Mouse (Mus musculus) embryonic facial prominence, embryonic 15.5 days (tissue): Measurements from ENCODE around the gene Drc1. TPM values are rescaled to one million over a fixed set of nuclear protein-coding genes. Genes with fewer than 3 reads are reported as not detected.
A peak's percentile ranks its signal among the peaks of the same experiment; 100 is the strongest.

Experiments used
- ATAC-seq: fragments of 200-750 bp; cut with Nextera tagmentation; 2 replicates; pipeline ENCODE4 v1.8.0; 2017; ENCODE audit warnings: low read depth, moderate TSS enrichment; ENCODE audit not compliant: insufficient number of reproducible peaks, low FRiP score, low TSS enrichment
- H3K27ac ChIP-seq: fragments of 300-500 bp; sonication (generic); replicated peaks from 2 replicates; pipeline ENCODE4 v1.5.1; 2015; ENCODE audit warnings: mild to moderate bottlenecking, inconsistent platforms
- H3K27me3 ChIP-seq: fragments of 300-500 bp; sonication (generic); 2 replicates; pipeline ENCODE4 v1.6.1; 2015; ENCODE audit warnings: inconsistent platforms
- H3K36me3 ChIP-seq: fragments of 300-500 bp; sonication (generic); 2 replicates; pipeline ENCODE4 v1.6.1; 2015; ENCODE audit warnings: mild to moderate bottlenecking, inconsistent platforms
- H3K4me1 ChIP-seq: fragments of 300-500 bp; sonication (generic); 2 replicates; pipeline ENCODE4 v1.6.1; 2015; ENCODE audit warnings: inconsistent platforms
- H3K4me2 ChIP-seq: fragments of 300-500 bp; sonication (generic); replicated peaks from 2 replicates; pipeline ENCODE4 v1.6.1; 2015; ENCODE audit warnings: mild to moderate bottlenecking, inconsistent platforms
- H3K4me3 ChIP-seq: fragments of 300-500 bp; sonication (generic); replicated peaks from 2 replicates; pipeline ENCODE4 v1.5.1; 2015; ENCODE audit warnings: mild to moderate bottlenecking, inconsistent platforms
- H3K9ac ChIP-seq: fragments of 300-500 bp; sonication (generic); 2 replicates; pipeline ENCODE4 v1.6.1; 2015; ENCODE audit warnings: inconsistent platforms
- H3K9me3 ChIP-seq: fragments of 300-500 bp; sonication (generic); replicated peaks from 2 replicates; pipeline ENCODE4 v1.6.1; 2016; ENCODE audit warnings: inconsistent platforms
- WGBS: fragments of 180-500 bp; shearing (Covaris S2); methylation state at CpG from one replicate; pipeline ENCODE4 v1.1.7; 2015; 5-methylcytosine and 5-hydroxymethylcytosine counted together
- polyA plus RNA-seq: library from polyadenylated mRNA; unstranded; fragments of >200 nt; fragmentation: Nextera tagmentation; extraction: Ambion mirVana; gene quantifications from 2 replicates; pipeline ENCODE4 v1.2.1, GENCODE M21; 2015

Gene Drc1
- polyA plus RNA-seq, 1 experiment from 2014 or later, result 8.5 TPM

GRCm38 (mm10) chr5:30367405-30367804 lies 86.2 kb downstream of the Drc1 start:
- H3K4me3 ChIP-seq, result no peak overlapping the region
- no peaks in the 10 kb centered on the region for H3K27me3 ChIP-seq
- no peak for ATAC-seq
- H3K4me2 ChIP-seq, result no peak overlapping the region
- H3K4me1 ChIP-seq, result peaks cover 8% of the 10 kb centered on the region; the same call in 1 of the 2 replicates
- no peaks in the 10 kb centered on the region for H3K9me3 ChIP-seq
- no peak overlapping the region for H3K9ac ChIP-seq
- no peak overlapping the region for H3K27ac ChIP-seq
- no peaks in the 10 kb centered on the region for H3K36me3 ChIP-seq
- 59% methylated on average over 8 of the region's 8 CpGs for WGBS

- Histone ChIP-seq H3K36me3 (no peaks in the 10 kb centered on the region), H3K27me3 (no peaks in the 10 kb centered on the region), H3K4me1 (peaks cover 8% of the 10 kb centered on the region; the same call in 1 of the 2 replicates), H3K27ac (no peak overlapping the region), H3K4me3 (no peak overlapping the region), H3K9ac (no peak overlapping the region), H3K9me3 (no peaks in the 10 kb centered on the region), H3K4me2 (no peak overlapping the region)
- ATAC-seq, result no peak
- 55% methylated on average over 5 of the region's 5 CpGs for WGBS
These were observed 88.2 kb downstream of the Drc1 start for GRCm38 (mm10) chr5:30369426-30369825.

- no peak for ATAC-seq
- WGBS, result 42% methylated on average over 7 of the region's 7 CpGs
- H3K36me3 ChIP-seq, result no peaks in the 10 kb centered on the region
- H3K4me1 ChIP-seq, result no peaks in the 10 kb centered on the region
- no peak overlapping the region for H3K9ac ChIP-seq
- no peak overlapping the region for H3K4me3 ChIP-seq
- no peaks in the 10 kb centered on the region for H3K9me3 ChIP-seq
- no peak overlapping the region for H3K4me2 ChIP-seq
- H3K27ac ChIP-seq, result no peak overlapping the region
- no peaks in the 10 kb centered on the region for H3K27me3 ChIP-seq
These were observed 101.7 kb downstream of the Drc1 start for GRCm38 (mm10) chr5:30382876-30383275.

GRCm38 (mm10) chr5:30387726-30388125 lies 106.5 kb downstream of the Drc1 start:
- Histone ChIP-seq H3K36me3 (no peaks in the 10 kb centered on the region), H3K9ac (no peak overlapping the region), H3K27me3 (no peaks in the 10 kb centered on the region), H3K4me1 (0 out of 2 replicates have a peak, but pooled peaks cover 3% of the 10 kb centered on the region), H3K27ac (no peak overlapping the region), H3K4me2 (no peak overlapping the region), H3K4me3 (no peak overlapping the region), H3K9me3 (no peaks in the 10 kb centered on the region)
- no peak for ATAC-seq
- WGBS, result 76% methylated on average over 6 of the region's 6 CpGs

- H3K4me3 ChIP-seq, result no peak overlapping the region
- H3K27me3 ChIP-seq, result no peaks in the 10 kb centered on the region
- ATAC-seq, result no peak
- 82% methylated on average over 5 of the region's 5 CpGs for WGBS
- no peak overlapping the region for H3K4me2 ChIP-seq
- H3K36me3 ChIP-seq, result no peaks in the 10 kb centered on the region
- H3K9me3 ChIP-seq, result no peaks in the 10 kb centered on the region
- no peak overlapping the region for H3K27ac ChIP-seq
- no peak overlapping the region for H3K9ac ChIP-seq
- H3K4me1 ChIP-seq, result 0 out of 2 replicates have a peak, but pooled peaks cover 3% of the 10 kb centered on the region
These were observed 108.6 kb downstream of the Drc1 start for GRCm38 (mm10) chr5:30389836-30390235.

- Histone ChIP-seq H3K4me2 (no peak overlapping the region), H3K27ac (no peak overlapping the region), H3K4me3 (no peak overlapping the region), H3K36me3 (no peaks in the 10 kb centered on the region), H3K9ac (no peak overlapping the region), H3K27me3 (no peaks in the 10 kb centered on the region), H3K9me3 (no peaks in the 10 kb centered on the region), H3K4me1 (0 out of 2 replicates have a peak, but pooled peaks cover 3% of the 10 kb centered on the region)
- WGBS, result 26% methylated on average over 7 of the region's 7 CpGs
- no peak for ATAC-seq
These were observed 110.3 kb downstream of the Drc1 start for GRCm38 (mm10) chr5:30391473-30391872.

GRCm38 (mm10) chr5:30400521-30400920 lies 119.3 kb downstream of the Drc1 start:
- Histone ChIP-seq H3K9me3 (no peaks in the 10 kb centered on the region), H3K4me2 (no peak overlapping the region), H3K36me3 (no peaks in the 10 kb centered on the region), H3K4me1 (peaks cover 8% of the 10 kb centered on the region), H3K4me3 (no peak overlapping the region), H3K27ac (0 out of 2 replicates have a peak overlapping the region, but pooled peaks have one; percentile 39), H3K9ac (no peak overlapping the region), H3K27me3 (no peaks in the 10 kb centered on the region)
- 85% methylated on average over 5 of the region's 5 CpGs for WGBS
- no peak for ATAC-seq

- whole genome bisulfite sequencing, result 17% methylated on average over 8 of the region's 8 CpGs
- Histone ChIP-seq H3K27me3 (no peaks in the 10 kb centered on the region), H3K4me1 (peaks cover 8% of the 10 kb centered on the region), H3K27ac (0 out of 2 replicates have a peak overlapping the region, but pooled peaks have one; percentile 39), H3K36me3 (no peaks in the 10 kb centered on the region), H3K4me3 (no peak overlapping the region), H3K4me2 (no peak overlapping the region), H3K9me3 (no peaks in the 10 kb centered on the region), H3K9ac (no peak overlapping the region)
- ATAC-seq, result no peak
These were observed 120.0 kb downstream of the Drc1 start for GRCm38 (mm10) chr5:30401165-30401564.

- ATAC-seq, result no peak
- H3K4me3 ChIP-seq, result no peak overlapping the region
- H3K27ac ChIP-seq, result no peak overlapping the region
- 18% methylated on average over 9 of the region's 9 CpGs for WGBS
- H3K9ac ChIP-seq, result no peak overlapping the region
- no peaks in the 10 kb centered on the region for H3K36me3 ChIP-seq
- no peaks in the 10 kb centered on the region for H3K9me3 ChIP-seq
- no peaks in the 10 kb centered on the region for H3K27me3 ChIP-seq
- H3K4me1 ChIP-seq, result 0 out of 2 replicates have a peak, but pooled peaks cover 3% of the 10 kb centered on the region
- 0 out of 2 replicates have a peak overlapping the region, but pooled peaks have one; percentile 6 for H3K4me2 ChIP-seq
These were observed 125.7 kb downstream of the Drc1 start for GRCm38 (mm10) chr5:30406876-30407275.

GRCm38 (mm10) chr5:30411524-30411923 lies 130.3 kb downstream of the Drc1 start:
- H3K9ac ChIP-seq, result no peak overlapping the region
- H3K27me3 ChIP-seq, result no peaks in the 10 kb centered on the region
- 68% methylated on average over 10 of the region's 10 CpGs for WGBS
- H3K9me3 ChIP-seq, result no peaks in the 10 kb centered on the region
- H3K4me1 ChIP-seq, result 0 out of 2 replicates have a peak, but pooled peaks cover 2% of the 10 kb centered on the region
- H3K36me3 ChIP-seq, result no peaks in the 10 kb centered on the region
- no peak overlapping the region for H3K4me3 ChIP-seq
- H3K4me2 ChIP-seq, result no peak overlapping the region
- no peak overlapping the region for H3K27ac ChIP-seq
- no peak for ATAC-seq

GRCm38 (mm10) chr5:30415381-30415780 lies 134.2 kb downstream of the Drc1 start:
- WGBS, result 63% methylated on average over 2 of the region's 2 CpGs

GRCm38 (mm10) chr5:30415876-30416275 lies 134.7 kb downstream of the Drc1 start:
- H3K36me3 ChIP-seq, result no peaks in the 10 kb centered on the region
- H3K4me1 ChIP-seq, result no peaks in the 10 kb centered on the region
- no peaks in the 10 kb centered on the region for H3K27me3 ChIP-seq
- ATAC-seq, result no peak
- WGBS, result 68% methylated on average over 4 of the region's 4 CpGs
- H3K27ac ChIP-seq, result no peak overlapping the region
- H3K4me2 ChIP-seq, result no peak overlapping the region
- no peak overlapping the region for H3K9ac ChIP-seq
- no peak overlapping the region for H3K4me3 ChIP-seq
- no peaks in the 10 kb centered on the region for H3K9me3 ChIP-seq

More at GRCm38 (mm10) chr5:30415381-30415780, 134.2 kb downstream of the Drc1 start:
- no peak for ATAC-seq
- Histone ChIP-seq H3K9me3 (no peaks in the 10 kb centered on the region), H3K4me2 (no peak overlapping the region), H3K4me1 (no peaks in the 10 kb centered on the region), H3K9ac (no peak overlapping the region), H3K27ac (no peak overlapping the region), H3K36me3 (no peaks in the 10 kb centered on the region), H3K27me3 (no peaks in the 10 kb centered on the region), H3K4me3 (no peak overlapping the region)
